Mouse (Mus musculus): Measurements from ENCODE around the gene Tfeb.

The Tfeb gene

DNA sequence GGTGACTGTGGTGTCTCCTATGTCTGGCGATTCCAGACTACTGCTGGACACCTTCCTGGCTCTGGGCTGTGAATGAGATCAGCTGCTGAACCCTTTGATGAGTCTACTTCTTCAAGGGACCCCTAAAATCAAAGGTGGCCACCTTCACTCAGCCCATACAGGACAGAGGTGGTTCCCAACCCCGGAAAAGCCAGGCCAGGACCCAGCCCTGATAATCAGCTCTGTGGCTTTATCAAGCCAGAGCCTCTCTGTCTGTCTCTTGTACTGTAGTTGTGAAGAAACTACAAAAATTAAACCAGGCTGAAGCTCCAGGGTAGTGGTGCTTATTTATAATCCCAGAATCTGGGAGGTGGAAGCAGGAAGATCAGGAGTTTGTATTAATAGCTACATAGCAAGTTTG is 40.3 kb downstream of the Tfeb start:
- no peaks in the 10 kb centered on the region for H3K36me3 ChIP-seq (ENCODE audit: control insufficient read depth, insufficient read depth, low read length, poor library complexity, severe bottlenecking)
- H3K27me3 ChIP-seq (ENCODE audit: control insufficient read depth, insufficient read depth, low read length, poor library complexity, severe bottlenecking): no peaks in the 10 kb centered on the region
- no peak for DNase-seq (ENCODE audit: low read depth, low spot score)

DNA sequence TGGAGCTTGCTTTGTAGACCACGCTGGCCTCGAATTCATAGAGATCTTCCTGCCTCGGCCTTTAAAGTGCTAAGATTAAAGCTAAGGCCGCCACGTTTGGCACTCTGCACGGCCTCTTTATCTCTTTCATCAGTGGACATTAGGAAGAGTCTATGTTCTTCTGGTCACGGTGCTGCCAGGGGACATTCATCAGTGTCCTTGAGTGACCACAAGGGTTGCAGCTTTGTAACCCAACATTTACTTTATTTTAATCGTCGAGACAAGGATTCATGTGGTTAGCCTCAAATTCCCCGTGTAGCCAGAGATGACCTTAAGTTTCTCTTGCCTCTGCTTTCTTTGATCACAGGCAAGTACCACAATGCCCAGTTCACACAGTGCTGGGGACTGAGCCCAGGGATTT is 43.6 kb downstream of the Tfeb start:
- H3K27me3 ChIP-seq (ENCODE audit: control insufficient read depth, insufficient read depth, low read length, poor library complexity, severe bottlenecking): no peaks in the 10 kb centered on the region
- DNase-seq (ENCODE audit: low read depth, low spot score): no peak
- H3K36me3 ChIP-seq (ENCODE audit: control insufficient read depth, insufficient read depth, low read length, poor library complexity, severe bottlenecking): no peaks in the 10 kb centered on the region

DNA sequence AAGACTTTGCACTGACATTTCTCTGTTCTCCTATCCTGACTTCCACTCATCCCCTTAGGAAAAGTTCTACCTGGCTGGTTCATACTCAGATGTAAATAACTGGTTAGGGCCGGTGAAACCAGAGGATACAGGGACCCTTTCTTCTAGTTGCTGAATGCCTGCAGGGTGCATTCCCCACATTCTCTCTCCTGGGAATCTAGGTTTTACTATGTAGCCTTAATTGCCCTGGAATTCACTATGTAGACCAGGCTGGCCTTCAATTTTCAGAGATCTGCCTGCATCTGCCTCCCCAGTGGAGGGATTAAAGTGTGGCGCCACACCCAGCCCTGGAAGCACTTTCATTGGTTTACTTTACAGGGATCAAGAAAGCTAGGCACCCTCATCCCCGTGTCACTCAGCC is 45.7 kb downstream of the Tfeb start:
- no peaks in the 10 kb centered on the region; the same call in 1 of the 2 replicates for H3K36me3 ChIP-seq (ENCODE audit: control insufficient read depth, insufficient read depth, low read length, poor library complexity, severe bottlenecking)
- DNase-seq (ENCODE audit: low read depth, low spot score): no peak
- H3K27me3 ChIP-seq (ENCODE audit: control insufficient read depth, insufficient read depth, low read length, poor library complexity, severe bottlenecking): no peaks in the 10 kb centered on the region

GRCm38 (mm10) chr17:47783445-47784223 is 46.8 kb downstream of the Tfeb start:
- DNase-seq (ENCODE audit: low read depth, low spot score): no peak
- Histone ChIP-seq H3K27me3 (ENCODE audit: control insufficient read depth, insufficient read depth, low read length, poor library complexity, severe bottlenecking) (no peaks in the 10 kb centered on the region), H3K36me3 (ENCODE audit: control insufficient read depth, insufficient read depth, low read length, poor library complexity, severe bottlenecking) (peaks cover 7% of the 10 kb centered on the region)

GRCm38 (mm10) chr17:47784411-47784810 is 47.6 kb downstream of the Tfeb start:
- peaks cover 9% of the 10 kb centered on the region for H3K36me3 ChIP-seq (ENCODE audit: control insufficient read depth, insufficient read depth, low read length, poor library complexity, severe bottlenecking)
- no peak for DNase-seq (ENCODE audit: low read depth, low spot score)
- H3K27me3 ChIP-seq (ENCODE audit: control insufficient read depth, insufficient read depth, low read length, poor library complexity, severe bottlenecking): no peaks in the 10 kb centered on the region

DNA sequence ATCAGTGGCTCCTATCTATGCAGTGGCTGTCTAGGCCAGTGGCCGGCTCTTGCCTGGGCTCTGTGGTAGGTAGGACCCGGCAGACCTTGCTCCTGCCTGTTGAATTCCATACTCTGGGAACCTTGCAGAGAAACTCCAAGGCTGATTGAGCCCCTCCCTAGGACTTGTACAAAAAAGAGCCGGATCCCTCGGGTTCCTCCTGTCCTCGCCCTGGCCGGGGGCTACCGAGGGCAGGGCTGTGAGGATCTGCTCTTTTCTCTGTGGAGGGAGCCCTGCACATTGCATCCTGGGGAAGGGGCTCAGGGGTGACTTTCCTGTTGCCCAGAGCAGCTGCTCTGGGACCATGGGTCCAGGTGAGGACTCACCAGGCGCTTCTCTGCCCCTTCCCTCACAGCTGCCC is 50.8 kb downstream of the Tfeb start:
- Histone ChIP-seq H3K36me3 (ENCODE audit: control insufficient read depth, insufficient read depth, low read length, poor library complexity, severe bottlenecking) (peaks cover 14% of the 10 kb centered on the region), H3K27me3 (ENCODE audit: control insufficient read depth, insufficient read depth, low read length, poor library complexity, severe bottlenecking) (no peaks in the 10 kb centered on the region)
- no peak for DNase-seq (ENCODE audit: low read depth, low spot score)

GRCm38 (mm10) chr17:47788306-47788705 is 51.5 kb downstream of the Tfeb start:
- Histone ChIP-seq H3K36me3 (ENCODE audit: control insufficient read depth, insufficient read depth, low read length, poor library complexity, severe bottlenecking) (peaks cover 14% of the 10 kb centered on the region), H3K27me3 (ENCODE audit: control insufficient read depth, insufficient read depth, low read length, poor library complexity, severe bottlenecking) (no peaks in the 10 kb centered on the region)
- DNase-seq (ENCODE audit: low read depth, low spot score): no peak

GRCm38 (mm10) chr17:47788996-47789395 is 52.2 kb downstream of the Tfeb start:
- H3K36me3 ChIP-seq (ENCODE audit: control insufficient read depth, insufficient read depth, low read length, poor library complexity, severe bottlenecking): peaks cover 14% of the 10 kb centered on the region
- DNase-seq (ENCODE audit: low read depth, low spot score): no peak
- H3K27me3 ChIP-seq (ENCODE audit: control insufficient read depth, insufficient read depth, low read length, poor library complexity, severe bottlenecking): no peaks in the 10 kb centered on the region

DNA sequence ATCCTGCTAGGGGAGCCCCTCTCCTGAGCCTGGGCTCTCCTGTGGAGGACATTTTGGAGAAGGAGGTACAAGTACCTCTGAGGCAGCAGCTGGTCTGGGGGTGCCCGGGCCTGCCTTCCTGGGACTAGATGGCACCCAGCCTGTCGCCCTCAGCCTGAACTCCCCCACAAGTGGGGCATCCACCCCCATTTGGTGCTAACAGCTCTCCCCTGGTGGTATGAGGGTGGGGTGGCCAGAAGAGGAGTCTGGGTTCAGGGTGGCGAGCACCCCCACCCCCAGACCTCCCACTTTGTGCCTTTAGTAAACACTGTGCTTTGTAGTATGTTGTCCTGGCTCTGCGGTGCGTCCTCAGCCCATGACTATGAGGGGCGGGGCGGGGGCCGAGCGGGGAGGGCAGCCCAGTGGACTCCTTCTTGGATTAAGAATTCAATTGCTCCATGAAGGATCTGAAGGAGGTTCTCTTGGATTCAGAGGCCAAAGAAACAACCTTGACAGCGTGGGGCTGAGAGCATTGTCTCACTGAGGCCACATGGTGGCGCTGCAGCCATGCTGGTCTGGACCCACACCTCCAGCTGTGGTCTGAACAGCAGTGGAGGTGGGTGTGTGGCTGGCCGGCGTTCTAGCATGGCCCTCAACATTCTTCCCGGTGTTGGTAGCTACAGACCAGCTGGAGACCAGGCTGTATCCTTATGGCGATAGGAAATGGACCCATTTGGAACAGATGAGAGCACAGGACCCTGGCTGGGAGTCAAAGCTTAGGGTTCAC is 55.5 kb downstream of the Tfeb start:
- Histone ChIP-seq H3K27me3 (ENCODE audit: control insufficient read depth, insufficient read depth, low read length, poor library complexity, severe bottlenecking) (no peaks in the 10 kb centered on the region), H3K36me3 (ENCODE audit: control insufficient read depth, insufficient read depth, low read length, poor library complexity, severe bottlenecking) (peaks cover 14% of the 10 kb centered on the region)
- peak; percentile 78 for DNase-seq (ENCODE audit: low read depth, low spot score)

DNA sequence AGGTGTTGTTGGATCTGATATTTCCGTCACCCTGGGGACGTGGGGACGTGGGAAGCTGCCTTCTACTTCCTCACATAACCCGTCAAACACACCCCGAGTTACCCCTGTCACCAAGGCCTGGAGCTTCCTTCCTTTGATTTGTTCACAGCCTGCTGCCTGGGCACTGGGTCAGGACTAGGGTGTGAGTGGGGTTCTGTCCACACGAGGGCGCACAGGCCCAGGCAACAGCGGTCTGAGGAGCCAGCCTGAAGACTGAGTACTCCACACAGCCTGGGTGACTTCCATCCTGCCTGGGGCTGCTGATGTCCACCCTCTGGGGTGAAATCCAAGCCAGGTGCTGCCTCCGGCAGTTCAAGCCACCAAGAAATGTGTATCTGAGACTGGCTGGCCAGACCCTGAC is 56.5 kb downstream of the Tfeb start:
- DNase-seq (ENCODE audit: low read depth, low spot score): peak; percentile 89
- Histone ChIP-seq H3K27me3 (ENCODE audit: control insufficient read depth, insufficient read depth, low read length, poor library complexity, severe bottlenecking) (no peaks in the 10 kb centered on the region), H3K36me3 (ENCODE audit: control insufficient read depth, insufficient read depth, low read length, poor library complexity, severe bottlenecking) (peaks cover 10% of the 10 kb centered on the region)

DNA sequence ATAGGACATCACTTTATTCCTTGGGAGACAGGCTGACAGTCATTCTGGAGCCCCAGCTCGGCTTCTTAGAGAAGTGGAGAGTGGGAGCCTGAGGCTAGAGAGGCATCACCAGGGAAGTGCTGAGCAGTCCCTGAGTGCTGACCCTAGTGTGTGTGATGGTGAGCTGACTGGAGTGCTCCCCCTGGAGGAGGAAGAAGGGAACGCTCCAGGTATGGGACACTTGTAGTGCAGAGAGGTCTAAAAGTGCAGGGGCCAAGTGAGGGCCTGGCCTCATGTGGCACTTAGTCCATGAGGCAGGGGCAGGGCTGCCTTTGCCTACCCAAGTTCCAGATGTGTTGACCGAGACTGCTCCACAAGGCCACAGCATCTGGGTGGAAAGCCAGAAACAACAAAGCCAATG is 58.6 kb downstream of the Tfeb start:
- DNase-seq (ENCODE audit: low read depth, low spot score): peak; percentile 80
- Histone ChIP-seq H3K36me3 (ENCODE audit: control insufficient read depth, insufficient read depth, low read length, poor library complexity, severe bottlenecking) (peaks cover 2% of the 10 kb centered on the region; the same call in 1 of the 2 replicates), H3K27me3 (ENCODE audit: control insufficient read depth, insufficient read depth, low read length, poor library complexity, severe bottlenecking) (no peaks in the 10 kb centered on the region)

- peaks cover 2% of the 10 kb centered on the region; the same call in 1 of the 2 replicates for H3K36me3 ChIP-seq (ENCODE audit: control insufficient read depth, insufficient read depth, low read length, poor library complexity, severe bottlenecking)
- no peak for DNase-seq (ENCODE audit: low read depth, low spot score)
- H3K27me3 ChIP-seq (ENCODE audit: control insufficient read depth, insufficient read depth, low read length, poor library complexity, severe bottlenecking): no peaks in the 10 kb centered on the region
These were observed 59.5 kb downstream of the Tfeb start for GRCm38 (mm10) chr17:47796156-47796816.

- H3K36me3 ChIP-seq (ENCODE audit: control insufficient read depth, insufficient read depth, low read length, poor library complexity, severe bottlenecking): no peaks in the 10 kb centered on the region; the same call in 1 of the 2 replicates
- H3K27me3 ChIP-seq (ENCODE audit: control insufficient read depth, insufficient read depth, low read length, poor library complexity, severe bottlenecking): no peaks in the 10 kb centered on the region
- peak; percentile 52 for DNase-seq (ENCODE audit: low read depth, low spot score)
These were observed 60.1 kb downstream of the Tfeb start for GRCm38 (mm10) chr17:47796968-47797367.

- no peaks in the 10 kb centered on the region for H3K36me3 ChIP-seq (ENCODE audit: control insufficient read depth, insufficient read depth, low read length, poor library complexity, severe bottlenecking)
- no peaks in the 10 kb centered on the region for H3K27me3 ChIP-seq (ENCODE audit: control insufficient read depth, insufficient read depth, low read length, poor library complexity, severe bottlenecking)
- DNase-seq (ENCODE audit: low read depth, low spot score): no peak
These were observed 60.6 kb downstream of the Tfeb start for GRCm38 (mm10) chr17:47797383-47797782.

- no peaks in the 10 kb centered on the region for H3K36me3 ChIP-seq (ENCODE audit: control insufficient read depth, insufficient read depth, low read length, poor library complexity, severe bottlenecking)
- H3K27me3 ChIP-seq (ENCODE audit: control insufficient read depth, insufficient read depth, low read length, poor library complexity, severe bottlenecking): no peaks in the 10 kb centered on the region
- no peak for DNase-seq (ENCODE audit: low read depth, low spot score)
These were observed 66.0 kb downstream of the Tfeb start for GRCm38 (mm10) chr17:47802806-47803205.

Measured in splenic B cell, adult 2 months (primary cell).